Mouse (Mus musculus) left cerebral cortex, adult 18-20 months (tissue): ENCODE data around the gene Nabp1. TPM values are rescaled to one million over a fixed set of nuclear protein-coding genes. Genes with fewer than 3 reads are reported as not detected.
A peak's percentile ranks its signal among the peaks of the same experiment; 100 is the strongest.
"Not testable (repeated sequence)": the region's sequence is repeated elsewhere in the genome, so short reads cannot be mapped to it uniquely, and the experiment has no call there.

Experiments used
- DNase-seq, 2 experiments: peaks; one replicate each; pipeline ENCODE4 v3.0.0; 2021 to 2022; ENCODE audit warnings: low spot score in 2 of 2, mixed read lengths in 1 of 2
- total RNA-seq, 2 experiments: library from RNA; stranded (reverse); gene quantifications; 2 replicates each; pipeline ENCODE4 v1.2.3; 2021

Gene Nabp1
- total RNA-seq, 2 experiments from 2014 or later, result 14.1 to 15.2 TPM

DNA sequence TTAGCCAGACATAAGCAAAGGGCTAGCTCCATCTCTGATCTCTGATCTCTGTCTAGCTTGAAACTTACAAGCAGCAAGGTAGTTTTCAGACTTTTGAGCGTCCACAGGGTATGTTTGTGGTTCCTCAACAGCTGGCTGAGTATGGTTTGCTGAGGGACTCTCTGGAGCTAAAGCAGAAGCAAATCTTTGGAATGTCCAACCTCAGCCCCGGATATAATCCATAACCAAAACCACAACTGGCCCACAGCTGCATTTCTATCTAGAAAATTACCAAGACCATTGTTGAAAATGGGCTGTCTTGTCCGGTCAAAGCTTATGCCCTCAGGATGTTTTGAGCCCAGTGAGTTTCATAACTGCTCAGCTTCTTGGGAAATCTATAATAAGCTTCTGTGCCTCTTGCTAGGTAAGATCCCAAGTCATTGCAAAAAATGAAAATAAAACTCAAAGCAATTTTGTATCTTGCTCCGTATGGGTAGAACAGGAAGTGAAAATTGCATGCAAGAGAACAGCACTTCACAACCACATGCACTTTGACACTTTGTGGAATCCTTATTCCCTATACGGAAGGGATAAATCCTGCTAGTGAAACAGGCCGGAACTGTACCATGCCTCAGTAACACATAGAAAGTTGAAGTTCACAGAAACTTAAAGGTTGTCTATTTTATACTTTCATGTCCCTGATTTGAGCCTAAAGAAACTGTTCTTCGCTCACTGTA lies 15.5 kb upstream of the Nabp1 start:
- DNase-seq, result no peak

DNA sequence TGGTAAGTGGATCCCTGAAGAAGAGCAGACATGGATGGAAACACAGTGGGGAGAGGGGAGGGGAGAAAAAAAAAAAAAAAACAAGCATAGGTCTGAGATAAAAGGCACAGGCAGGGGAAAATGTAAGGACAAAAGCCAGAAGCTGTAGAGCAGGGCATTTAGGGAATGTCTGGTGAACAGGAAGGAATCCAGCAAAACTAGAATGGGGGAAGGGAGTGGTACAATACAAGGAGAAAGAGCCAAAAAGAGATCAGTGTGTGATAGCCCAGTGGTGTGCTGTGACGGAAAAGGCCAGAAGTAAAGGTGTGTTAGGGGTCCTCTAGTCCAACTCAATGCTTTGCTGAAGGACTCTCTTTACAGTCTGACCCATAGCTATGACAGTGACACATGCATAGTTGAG lies 8.1 kb upstream of the Nabp1 start:
- no peak for DNase-seq

DNA sequence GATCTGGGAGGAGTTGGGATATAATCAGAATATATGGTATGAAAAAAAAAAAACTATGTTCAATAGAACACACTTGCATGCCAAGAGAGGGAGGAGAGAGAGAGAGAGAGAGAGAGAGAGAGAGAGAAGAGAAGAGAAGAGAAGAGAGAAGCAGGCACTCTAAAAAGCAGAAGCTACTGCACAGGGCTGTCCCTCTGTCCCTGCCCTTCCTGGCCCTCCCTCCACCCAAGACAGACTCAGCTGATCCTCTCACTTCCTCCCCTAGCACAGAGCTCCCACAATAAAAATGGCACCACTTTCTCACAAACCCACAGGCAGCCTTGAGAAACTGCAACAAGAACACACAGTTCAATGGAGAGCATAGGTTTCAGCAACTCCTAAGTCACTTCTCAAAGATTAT lies 2.2 kb upstream of the Nabp1 start:
- no peak for DNase-seq

DNA sequence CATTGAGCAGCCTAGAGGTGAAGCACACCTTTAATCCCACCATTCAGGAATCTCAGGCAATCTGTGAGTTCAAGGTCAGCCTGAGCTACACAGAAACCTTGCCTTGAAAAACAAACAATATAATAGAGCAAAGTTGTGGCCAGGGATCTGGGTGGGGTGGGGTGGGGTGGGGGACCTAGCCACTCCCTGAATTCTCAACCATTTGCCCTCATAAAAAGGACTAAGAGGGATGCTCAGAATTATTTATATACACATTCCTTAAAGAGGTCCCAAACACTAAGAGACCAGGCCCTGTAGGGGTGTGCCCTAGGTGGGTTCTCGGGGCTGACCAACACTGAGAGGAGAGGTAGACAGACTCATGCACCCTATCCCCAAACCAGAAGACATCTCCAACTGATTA lies 1.5 kb upstream of the Nabp1 start:
- DNase-seq, result no peak

DNA sequence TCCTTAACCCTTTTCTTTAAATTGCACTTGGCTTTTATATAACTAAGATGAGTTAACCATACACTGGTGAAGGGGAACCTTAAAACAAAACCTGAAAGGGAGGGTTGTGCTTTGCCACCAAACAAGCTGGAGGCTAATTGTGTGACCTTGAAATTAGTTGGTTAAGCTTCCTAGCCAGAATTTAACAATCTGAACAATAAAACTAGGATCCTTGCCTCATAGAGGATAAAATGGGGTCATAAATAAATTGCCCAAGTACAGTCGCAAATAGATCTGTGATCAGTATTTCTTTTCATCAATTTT lies 753 bp upstream of the Nabp1 start:
- no peak for DNase-seq

DNA sequence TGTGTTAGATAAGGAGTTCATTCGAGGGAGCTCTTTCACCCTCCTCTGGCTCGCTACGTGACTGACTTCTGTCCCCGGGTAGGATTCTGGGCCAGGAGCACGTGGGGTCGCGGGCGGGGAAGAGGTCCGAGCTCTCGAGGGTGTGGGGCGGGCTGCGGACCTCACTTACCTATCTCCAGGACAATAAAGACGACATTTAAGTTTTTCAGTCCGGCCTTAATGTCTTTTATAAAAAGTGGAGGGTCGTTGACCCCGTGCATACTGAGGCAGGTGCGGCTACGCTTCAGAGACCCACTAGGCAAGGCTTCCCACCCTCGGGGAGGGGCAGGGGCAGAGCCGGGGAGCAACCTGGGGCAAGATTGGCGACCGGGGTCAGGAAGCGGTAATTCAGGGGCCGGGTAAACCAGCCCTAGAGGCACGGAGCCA lies 556 bp downstream of the Nabp1 start:
- peak; percentile 4 to 9 for DNase-seq

DNA sequence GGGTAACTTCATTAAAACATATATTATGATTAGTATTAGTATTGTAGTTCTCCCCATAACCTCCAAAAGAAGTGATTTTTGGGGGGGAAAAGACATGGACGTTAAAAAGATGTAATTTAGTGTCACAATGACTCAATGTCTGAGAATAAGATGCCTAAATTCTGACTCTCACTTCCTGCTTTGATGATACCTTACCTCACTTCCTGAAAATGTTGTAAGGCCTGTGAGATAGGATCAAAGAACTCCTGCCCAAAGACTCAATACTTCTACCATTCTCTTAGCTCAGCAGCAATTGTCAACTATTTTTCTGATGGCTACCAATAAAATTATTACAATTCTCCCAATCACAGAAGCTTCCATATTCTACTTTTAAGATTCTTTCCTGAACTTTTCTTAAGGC lies 1.8 kb downstream of the Nabp1 start:
- no peak for DNase-seq

DNA sequence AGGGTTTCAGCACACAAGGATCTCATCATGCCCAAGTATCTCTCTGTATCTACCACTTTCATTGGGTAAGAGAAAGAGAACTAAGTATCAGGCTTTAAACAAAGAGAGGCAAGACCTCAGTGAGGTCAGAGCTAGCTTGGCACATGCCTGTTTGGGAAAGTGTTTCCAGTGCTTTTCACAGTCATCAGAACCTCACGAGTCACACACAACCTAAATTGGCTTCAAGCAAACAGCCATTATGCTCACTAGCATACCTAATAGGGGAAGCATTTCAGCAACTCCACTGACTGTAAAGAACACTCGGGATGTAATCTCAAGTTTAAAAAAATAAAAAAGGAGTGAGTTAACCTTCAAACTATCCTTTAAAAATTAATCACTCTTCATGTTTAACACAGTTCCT lies 10.1 kb downstream of the Nabp1 start:
- DNase-seq, result no peak

DNA sequence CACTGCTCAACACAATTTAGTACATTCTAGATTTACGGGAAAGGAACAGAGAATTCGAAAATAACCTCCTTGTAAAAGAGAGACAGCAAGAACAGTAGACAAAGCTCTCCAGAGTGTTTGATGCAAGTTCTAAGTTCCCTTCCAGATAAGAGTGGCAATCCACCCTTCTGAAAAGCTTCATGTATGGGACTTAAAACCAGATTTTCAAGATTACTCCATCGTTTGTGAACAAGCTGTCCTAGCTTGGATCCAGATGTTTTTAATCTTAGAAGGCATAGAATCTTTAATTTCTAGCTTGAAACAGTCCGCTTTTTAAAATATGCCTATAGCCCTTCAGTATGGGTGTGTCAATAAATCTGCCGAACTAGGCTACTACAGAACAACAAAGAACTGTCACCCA lies 11.0 kb downstream of the Nabp1 start:
- DNase-seq, result no peak

DNA sequence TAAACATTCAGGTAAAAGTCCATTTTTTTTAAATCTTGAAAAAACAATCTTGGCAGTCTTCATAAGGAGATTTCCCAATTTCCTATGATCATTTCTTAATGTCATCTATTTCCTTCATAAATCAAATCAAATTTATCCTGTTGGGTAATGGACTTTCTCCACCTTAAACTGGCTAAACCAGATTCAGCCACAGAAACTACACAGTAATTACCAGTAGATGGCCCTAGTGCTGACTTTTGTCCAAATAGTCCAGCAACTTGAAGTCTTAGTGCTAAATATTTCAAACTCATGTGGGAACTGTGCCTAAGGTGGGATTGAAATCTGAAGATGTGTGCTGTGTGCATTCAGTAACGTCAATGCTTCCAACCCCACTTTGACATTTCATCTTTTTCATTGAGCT lies 11.8 kb downstream of the Nabp1 start:
- no peak for DNase-seq

DNA sequence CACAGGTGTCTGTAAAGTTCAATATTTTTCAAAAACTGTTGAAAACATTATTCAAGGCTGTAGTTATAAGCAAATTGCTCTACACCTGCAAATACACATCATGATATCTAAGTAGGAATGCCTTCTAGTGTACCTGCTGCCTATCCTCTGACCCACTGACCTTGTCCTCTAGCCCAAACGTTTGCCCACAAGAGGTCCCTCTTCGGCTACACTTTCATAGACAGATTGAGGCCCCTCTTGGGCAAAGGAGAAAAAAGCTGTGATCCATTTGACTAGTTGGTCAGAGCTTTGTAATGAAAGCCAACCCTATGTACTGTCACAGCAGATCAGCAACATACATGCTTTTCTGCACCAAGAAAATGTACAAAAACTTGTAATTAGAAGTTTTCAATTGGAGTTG lies 12.9 kb downstream of the Nabp1 start:
- no peak for DNase-seq

DNA sequence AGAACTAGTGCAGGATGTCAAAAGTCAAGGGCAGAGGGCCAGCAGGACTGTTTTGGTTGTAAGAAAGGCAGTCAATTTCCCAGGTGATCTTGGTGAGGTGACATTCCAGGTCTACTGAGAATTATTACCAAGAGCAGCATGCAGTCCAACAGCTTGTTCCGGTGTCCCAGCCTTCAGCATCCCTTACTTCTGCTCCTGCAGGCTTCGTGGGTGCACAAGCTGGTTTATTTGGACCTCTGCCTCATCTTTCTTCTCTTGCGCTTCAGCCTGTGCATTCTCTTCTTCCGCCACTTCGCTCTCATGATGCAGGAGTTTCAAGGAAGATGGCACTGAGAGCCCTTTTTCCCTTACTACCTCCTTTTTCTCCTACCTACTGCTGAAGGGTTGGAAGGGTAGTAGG lies 15.2 kb downstream of the Nabp1 start:
- DNase-seq, result peak in 1 of 2 experiments; percentile 28

DNA sequence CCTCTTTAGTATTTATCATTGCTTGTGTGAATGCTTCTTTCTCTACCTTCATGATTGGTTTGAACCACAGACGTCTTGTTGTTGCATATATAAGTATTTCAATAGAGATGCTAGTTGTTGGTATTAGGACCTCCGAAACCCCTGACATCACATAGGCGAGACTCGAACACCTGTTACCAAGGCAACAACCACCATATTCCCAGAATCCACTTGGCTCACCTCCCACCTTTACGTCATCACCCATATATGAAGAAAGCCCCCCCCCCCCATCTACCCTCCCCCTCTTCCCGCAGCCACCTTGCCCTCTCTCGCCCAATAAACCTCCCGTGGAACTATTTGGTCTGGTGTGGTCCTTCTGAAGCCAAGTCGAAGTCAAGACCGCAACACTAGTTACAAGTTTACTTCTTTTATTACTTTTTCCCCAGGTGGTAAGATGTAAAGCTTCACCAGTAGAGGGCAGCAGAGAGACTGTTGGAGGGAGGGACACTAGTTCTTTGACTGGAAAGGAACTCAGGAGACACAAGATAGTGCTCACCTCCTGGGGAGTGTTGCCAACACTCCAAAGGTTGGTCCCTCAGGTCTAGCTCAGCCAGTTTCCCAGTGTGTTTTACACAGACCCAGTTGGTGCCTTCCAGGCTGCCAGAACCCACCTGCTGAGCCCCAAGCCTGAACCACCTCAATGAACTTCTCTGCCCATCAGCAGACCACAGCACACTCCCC lies 19.3 kb downstream of the Nabp1 start:
- DNase-seq, result peak in 1 of 2 experiments; percentile 31

DNA sequence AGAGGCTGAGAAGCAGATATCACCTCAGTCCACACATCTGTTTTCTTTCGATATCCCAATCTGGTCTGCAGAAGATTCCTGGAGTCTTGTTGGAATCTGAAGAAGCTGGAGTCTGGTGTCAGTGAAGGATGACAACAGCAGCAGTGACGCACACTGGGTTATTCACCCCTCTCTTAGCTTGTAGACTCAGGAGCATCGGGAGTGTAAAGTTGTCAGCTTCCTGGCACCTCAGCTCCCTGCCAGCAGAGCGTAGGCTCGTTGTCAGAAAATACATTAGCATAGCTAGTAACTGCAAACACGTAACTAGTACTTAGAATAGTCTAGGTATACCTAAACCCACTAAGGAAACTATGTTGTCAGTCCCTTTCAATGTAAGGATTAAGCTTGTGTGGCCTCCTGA lies 20.1 kb downstream of the Nabp1 start:
- peak in 1 of 2 experiments; percentile 30 for DNase-seq

DNA sequence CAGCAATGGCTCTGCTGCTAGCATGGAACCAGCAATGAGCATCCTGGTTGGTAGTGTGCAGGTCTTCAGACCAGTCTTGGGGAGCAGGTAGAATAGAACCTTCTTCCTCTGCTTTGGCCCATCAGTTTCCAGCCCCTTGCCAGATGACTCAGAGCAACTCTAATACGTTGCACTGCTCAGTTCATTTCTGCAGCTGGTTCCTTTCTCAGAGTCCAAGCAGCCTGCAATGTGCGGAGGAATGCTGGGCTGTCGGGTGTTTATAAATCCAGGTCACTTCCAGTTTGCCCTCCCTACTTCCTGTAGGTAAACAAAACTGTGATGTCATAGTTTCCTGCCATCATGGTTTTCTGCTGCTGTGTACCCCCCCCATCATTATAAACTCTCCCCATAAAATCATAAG lies 21.0 kb downstream of the Nabp1 start:
- DNase-seq, result no peak

DNA sequence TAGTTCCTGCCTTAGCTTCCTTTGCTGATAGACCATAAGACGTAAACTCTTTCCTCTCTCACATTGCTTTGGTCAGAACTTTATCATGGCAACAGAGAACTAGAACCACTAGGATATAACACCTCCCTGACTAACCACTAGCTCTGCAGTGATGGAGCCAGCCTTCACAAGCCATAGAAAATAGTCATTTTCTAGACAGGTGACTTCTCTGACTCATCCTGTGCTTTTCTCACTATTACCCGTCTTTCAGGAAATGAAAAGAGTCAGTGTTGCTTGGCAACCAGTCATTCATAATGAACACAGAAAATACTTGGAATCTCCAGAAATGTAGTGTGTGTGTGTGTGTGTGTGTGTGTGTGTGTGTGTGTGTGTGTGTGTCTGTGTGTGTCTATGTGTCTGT lies 29.4 kb downstream of the Nabp1 start:
- DNase-seq, result no peak

DNA sequence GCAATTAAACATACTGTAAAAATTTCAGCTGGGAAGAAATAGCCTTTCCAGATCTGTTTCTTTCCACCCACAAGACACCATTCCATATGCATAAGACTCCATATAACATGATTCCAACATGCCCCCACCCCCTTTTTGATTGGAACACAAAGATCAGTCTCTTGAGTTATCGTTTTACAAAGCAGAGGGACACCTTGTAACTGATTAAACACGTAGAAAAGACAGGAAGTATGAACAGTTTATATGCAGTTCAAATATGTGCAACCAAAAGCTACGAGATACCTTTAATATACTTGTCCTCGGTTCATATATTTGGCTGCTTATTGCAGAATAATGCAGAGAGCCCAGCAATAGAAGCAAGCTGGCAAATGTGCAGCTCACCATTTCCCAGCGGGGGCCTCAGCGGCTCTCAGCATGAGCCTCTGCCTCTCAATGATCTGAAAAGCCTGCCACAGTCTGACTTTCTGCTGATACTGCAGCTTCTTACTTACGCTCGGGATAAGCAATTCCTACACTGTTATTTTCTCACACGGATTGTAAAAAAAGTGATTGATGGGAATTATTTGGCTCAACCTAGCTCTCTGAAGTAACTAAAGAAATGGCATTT lies 32.3 kb downstream of the Nabp1 start:
- DNase-seq, result peak in 1 of 2 experiments; percentile 49

DNA sequence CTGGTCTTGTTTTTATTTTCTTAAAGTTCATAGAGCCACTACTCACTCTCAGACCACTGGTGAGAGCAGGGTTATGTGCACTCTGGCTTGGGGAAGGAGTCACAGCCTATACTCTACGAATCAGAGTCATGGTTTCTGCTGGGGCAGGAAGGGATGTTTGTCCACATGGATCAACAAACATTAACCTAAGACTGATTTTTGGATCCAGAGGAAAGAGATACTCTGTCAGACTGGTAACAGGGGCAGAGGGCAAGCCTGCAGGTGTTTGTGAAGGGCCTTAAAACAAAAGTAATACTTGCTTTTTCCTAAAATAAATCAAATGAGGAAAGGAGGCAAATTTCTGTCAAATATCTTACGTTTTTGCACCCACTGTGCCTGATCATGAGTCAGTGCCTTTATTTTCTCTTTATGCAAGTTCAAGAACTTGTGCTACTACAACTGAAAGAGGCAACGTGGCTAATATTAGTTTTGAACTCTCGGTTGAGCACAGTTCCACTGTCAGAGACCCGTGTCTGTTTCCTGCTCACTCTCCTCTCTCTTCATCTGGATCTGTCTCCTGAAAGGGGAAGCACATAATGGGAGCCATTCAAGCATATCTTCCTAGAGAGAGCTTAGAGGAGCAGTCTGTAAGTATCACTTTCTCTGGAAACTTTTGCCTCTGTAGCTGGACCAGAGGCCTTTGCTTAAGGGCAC lies 32.9 kb downstream of the Nabp1 start:
- no peak for DNase-seq

DNA sequence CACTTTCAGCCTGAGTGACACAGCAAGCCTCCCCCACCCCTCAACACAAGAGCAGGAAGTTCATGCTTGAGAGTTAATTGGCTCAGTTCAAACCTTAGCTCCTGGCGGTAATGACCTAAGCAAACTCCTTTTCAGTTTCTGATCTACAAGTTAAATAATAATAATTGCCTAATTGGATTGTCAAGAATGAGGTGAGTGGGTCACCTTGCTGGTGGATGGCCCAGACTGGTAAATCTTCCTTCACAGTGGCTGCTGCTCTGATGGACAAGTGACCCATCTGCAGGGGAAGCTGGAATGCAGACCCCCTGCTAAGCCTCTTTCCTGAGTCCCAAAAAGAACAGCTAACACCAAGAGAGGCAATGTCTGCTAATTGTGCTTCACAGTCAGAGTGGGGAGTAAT lies 48.5 kb downstream of the Nabp1 start:
- no peak for DNase-seq

DNA sequence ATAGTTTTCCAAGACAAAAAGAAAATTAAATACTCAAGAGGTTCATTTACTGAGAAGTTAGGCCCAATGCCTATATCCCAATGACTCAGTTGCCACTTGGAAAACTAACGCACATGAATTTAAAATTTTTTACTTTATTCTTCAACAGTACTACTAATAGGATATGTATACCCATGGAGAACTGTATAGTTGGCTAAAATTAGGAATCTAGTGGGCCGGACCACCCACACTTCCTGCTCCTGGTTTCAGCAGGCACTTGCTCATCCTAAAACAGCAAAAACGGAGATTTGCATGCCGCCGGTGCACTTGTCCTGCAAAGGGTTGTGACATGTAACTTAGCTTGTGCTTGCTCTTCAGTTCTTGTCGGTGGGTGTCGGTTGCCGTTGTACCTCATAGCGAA lies 51.9 kb downstream of the Nabp1 start:
- peak; percentile 22 to 49 for DNase-seq

DNA sequence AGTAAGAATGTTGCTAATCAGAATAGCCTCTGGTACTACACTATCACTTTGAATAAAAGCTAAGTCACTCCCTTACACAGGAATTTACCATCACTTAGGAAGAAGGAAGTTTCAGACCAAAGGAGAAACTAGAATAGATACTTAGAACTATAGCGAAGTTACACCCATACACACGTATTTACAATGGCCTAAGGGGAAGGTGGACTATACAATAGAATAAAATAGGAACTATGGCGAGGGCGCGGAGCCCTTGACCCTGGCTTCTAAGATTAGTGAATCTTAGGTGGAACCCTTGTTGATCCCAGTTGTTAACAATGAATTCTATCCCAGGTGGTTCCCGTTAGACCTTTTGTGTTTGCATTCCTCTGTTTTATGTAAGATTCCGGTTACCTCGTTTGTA lies 57.2 kb downstream of the Nabp1 start:
- DNase-seq, result not testable (repeated sequence)

DNA sequence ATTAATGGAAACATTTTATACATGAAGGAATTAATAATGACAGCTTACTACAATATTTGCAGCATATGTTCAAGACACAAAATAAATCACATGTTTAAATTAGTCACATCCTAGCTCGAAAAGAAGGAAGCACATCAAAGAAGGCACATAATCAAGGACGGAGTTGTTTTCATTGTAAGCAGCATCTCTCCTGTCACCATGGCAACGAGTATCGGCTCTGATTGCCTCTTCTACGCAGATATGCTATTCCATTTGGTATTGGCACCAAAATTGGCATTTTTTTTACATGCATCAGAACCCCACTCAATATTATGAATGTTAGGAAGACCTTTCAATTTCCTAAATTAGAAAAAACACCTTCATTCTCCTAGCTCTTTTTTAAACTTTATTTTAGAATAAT lies 59.5 kb downstream of the Nabp1 start:
- DNase-seq, result no peak
